Mouse (Mus musculus): Measurements from ENCODE around the gene Rab1a. TPM values are rescaled to one million over a fixed set of nuclear protein-coding genes. Genes with fewer than 3 reads are reported as not detected.

Gene Rab1a
- polyA plus RNA-seq, 1 experiment from 2014 or later = 244 TPM

DNA sequence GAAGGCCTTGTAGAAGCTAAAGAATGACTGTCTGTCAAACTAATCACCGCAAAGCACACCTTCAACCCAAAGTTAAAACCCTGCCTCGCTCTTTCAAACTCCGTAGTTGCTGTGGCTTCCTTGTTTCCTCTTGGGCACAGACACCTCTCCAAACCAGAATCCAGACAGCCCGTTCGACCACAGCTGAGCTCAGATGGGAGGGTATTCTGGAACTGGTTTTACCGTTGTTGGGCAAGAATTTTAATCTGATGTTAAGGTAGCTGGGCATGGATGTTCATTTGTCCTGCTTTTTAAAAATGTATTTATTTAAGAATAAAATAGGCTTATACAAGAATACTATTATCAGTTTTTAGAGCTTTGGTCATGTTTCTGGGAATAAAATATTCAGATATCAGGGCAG lies 14.0 kb upstream of the Rab1a start:
- Histone ChIP-seq H3K9ac (ENCODE audit: low read depth, low read length) (no peak overlapping the region), H3K4me1 (ENCODE audit: control insufficient read depth, insufficient read depth, low read length) (no peaks in the 10 kb centered on the region), H3K27ac (ENCODE audit: low read depth, low read length) (no peak overlapping the region), H3K36me3 (ENCODE audit: control insufficient read depth, insufficient read depth, low read length) (no peaks in the 10 kb centered on the region), H3K27me3 (ENCODE audit: control insufficient read depth, insufficient read depth, low read length) (no peaks in the 10 kb centered on the region), H3K4me3 (ENCODE audit: low read length) (no peak overlapping the region), H3K9me3 (ENCODE audit: control insufficient read depth, low read length) (peaks cover 3% of the 10 kb centered on the region; the same call in 1 of the 2 replicates), H3K4me2 (replicated peaks; ENCODE audit: low read depth, low read length) (no peak overlapping the region)
- WGBS = 74% methylated on average over 6 of the region's 6 CpGs
- ATAC-seq (ENCODE audit: low FRiP score, low TSS enrichment) = no peak

DNA sequence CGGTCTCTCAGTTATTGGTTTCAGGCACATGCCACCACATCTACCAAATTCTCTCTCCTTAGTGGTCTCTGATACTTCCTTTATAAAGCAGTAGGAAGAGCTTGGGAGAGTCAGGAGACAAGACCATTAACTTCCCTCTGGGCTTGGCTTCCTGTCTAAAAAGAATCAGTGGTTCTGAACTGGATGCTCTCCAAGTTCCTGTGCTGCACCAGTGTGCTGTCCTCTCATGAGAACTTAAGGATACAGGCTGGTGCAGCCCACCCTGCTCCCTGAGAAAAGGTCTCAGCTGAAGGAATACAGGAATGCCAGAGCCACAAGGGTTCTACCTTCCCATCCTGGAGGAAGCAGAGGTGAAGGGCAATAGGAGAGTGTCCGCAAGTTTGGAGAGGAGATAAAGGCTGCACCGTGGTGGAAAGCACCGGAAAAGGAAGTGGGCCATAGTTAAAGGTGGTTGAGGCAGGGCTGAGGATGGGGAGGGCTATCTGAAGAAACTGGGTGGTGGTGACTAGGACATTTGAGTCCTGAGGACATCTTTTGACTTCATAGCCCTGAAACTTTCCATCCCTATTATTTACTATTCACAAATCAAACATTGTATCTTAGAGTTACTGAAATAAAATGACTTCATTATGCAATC lies 8.0 kb upstream of the Rab1a start:
- WGBS = 90% methylated on average over 4 of the region's 4 CpGs

DNA sequence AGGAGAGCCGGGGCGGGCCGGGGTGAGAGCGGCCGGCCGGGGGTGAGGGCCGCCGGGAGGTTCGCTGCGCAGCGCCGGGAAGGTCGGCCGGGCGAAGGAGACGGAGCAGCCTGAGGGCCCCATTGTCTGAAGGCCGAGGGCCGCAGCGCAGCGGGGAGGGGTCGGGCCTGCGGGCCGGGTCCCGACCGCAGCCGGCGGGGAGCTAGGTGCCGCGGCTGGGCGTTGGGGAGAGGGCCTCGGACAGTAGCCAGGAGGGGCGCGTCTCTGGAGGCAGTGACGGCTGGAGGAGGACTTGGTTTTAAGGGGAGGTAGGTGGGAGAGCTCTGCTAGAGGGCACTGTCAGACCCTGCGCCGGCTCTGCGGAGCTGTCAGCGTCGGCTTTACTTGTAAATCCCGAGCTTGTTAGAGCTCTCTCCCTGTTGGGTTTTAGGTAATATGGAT lies 449 bp downstream of the Rab1a start:
- H3K9me3 ChIP-seq (ENCODE audit: control insufficient read depth, low read length) = no peaks in the 10 kb centered on the region
- peak overlapping the region; percentile 98 for H3K27ac ChIP-seq (ENCODE audit: low read depth, low read length)
- H3K36me3 ChIP-seq (ENCODE audit: control insufficient read depth, insufficient read depth, low read length) = no peaks in the 10 kb centered on the region
- under 1% methylated on average over 40 of the region's 40 CpGs for WGBS
- H3K4me2 ChIP-seq (replicated peaks; ENCODE audit: low read depth, low read length) = peak overlapping the region; percentile 85
- peaks cover 19% of the 10 kb centered on the region; the same call in 1 of the 2 replicates for H3K4me1 ChIP-seq (ENCODE audit: control insufficient read depth, insufficient read depth, low read length)
- no peaks in the 10 kb centered on the region for H3K27me3 ChIP-seq (ENCODE audit: control insufficient read depth, insufficient read depth, low read length)
- peak overlapping the region; percentile 99 for H3K4me3 ChIP-seq (ENCODE audit: low read length)
- peak; percentile 13; the same call in 1 of the 2 replicates for ATAC-seq (ENCODE audit: low FRiP score, low TSS enrichment)
- peak overlapping the region; percentile 99 for H3K9ac ChIP-seq (ENCODE audit: low read depth, low read length)

More for the DNA sequence above, 8.0 kb upstream of the Rab1a start:
- Histone ChIP-seq H3K27me3 (ENCODE audit: control insufficient read depth, insufficient read depth, low read length) (no peaks in the 10 kb centered on the region), H3K4me2 (replicated peaks; ENCODE audit: low read depth, low read length) (no peak overlapping the region), H3K36me3 (ENCODE audit: control insufficient read depth, insufficient read depth, low read length) (no peaks in the 10 kb centered on the region), H3K4me1 (ENCODE audit: control insufficient read depth, insufficient read depth, low read length) (no peaks in the 10 kb centered on the region), H3K9ac (ENCODE audit: low read depth, low read length) (no peak overlapping the region), H3K4me3 (ENCODE audit: low read length) (no peak overlapping the region), H3K27ac (ENCODE audit: low read depth, low read length) (no peak overlapping the region), H3K9me3 (ENCODE audit: control insufficient read depth, low read length) (no peaks in the 10 kb centered on the region)
- ATAC-seq (ENCODE audit: low FRiP score, low TSS enrichment) = no peak

DNA sequence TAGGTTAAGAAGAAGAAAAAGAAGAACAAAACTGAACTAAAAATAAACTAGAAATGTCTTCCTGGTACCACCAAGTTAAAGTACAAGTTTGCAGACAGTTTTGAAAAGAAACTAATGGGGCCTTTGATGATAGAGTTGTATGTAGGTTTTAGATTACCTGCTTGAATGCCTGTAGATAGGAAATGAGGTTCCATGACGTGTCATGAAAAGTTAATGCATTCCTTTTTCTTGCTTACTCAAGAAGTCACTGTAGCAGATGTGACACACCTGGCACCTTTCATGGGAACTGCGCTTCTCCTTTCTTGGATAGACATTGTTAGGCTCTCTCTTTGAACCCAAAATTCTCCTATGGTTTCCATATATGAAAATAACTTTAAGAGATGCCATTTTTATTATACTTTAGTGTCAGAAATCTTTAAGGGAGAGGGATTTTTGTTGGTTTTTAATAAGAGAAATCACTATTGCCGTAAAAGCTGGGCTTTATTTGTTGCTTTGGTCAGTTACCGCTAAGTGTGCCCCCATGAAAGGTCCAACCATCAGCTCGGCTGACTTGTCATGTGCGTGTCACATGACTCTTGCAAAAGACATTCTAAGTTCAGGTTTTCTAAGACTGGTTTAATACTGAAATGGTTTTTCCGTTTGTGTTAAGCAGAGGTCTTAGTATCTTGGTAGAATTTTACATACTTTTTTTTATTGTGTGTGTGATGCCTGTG lies 1.2 kb downstream of the Rab1a start:
- peak overlapping the region; percentile 99 for H3K4me3 ChIP-seq (ENCODE audit: low read length)
- H3K36me3 ChIP-seq (ENCODE audit: control insufficient read depth, insufficient read depth, low read length) = no peaks in the 10 kb centered on the region
- H3K4me2 ChIP-seq (replicated peaks; ENCODE audit: low read depth, low read length) = peak overlapping the region; percentile 85
- peaks cover 19% of the 10 kb centered on the region; the same call in 1 of the 2 replicates for H3K4me1 ChIP-seq (ENCODE audit: control insufficient read depth, insufficient read depth, low read length)
- ATAC-seq (ENCODE audit: low FRiP score, low TSS enrichment) = no peak
- H3K27me3 ChIP-seq (ENCODE audit: control insufficient read depth, insufficient read depth, low read length) = no peaks in the 10 kb centered on the region
- H3K9me3 ChIP-seq (ENCODE audit: control insufficient read depth, low read length) = no peaks in the 10 kb centered on the region
- WGBS = 42% methylated on average over 7 of the region's 7 CpGs
- peak overlapping the region; percentile 99 for H3K9ac ChIP-seq (ENCODE audit: low read depth, low read length)
- no peak overlapping the region; the same call in 1 of the 2 replicates for H3K27ac ChIP-seq (ENCODE audit: low read depth, low read length)

DNA sequence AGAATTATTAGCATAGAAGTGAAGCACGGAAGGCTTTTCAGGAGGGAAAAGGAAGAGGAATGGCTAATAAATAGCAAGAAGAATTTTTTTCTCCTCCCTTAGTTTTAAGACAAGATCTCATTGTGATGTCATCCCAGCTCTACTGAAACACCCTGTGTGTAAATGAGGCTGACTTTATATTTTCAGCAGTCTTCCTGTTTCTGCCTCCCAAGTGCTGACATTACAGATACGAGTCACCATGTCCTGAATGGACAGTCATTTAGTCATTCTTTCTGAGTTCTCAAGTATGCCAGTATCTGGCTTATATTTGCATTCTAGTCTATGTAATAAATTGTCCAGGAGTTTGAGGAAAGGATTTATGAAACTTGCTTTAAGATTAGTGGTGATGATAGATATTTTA lies 3.1 kb downstream of the Rab1a start:
- no peak overlapping the region for H3K9ac ChIP-seq (ENCODE audit: low read depth, low read length)
- no peak for ATAC-seq (ENCODE audit: low FRiP score, low TSS enrichment)
- H3K27ac ChIP-seq (ENCODE audit: low read depth, low read length) = no peak overlapping the region
- H3K9me3 ChIP-seq (ENCODE audit: control insufficient read depth, low read length) = no peaks in the 10 kb centered on the region
- H3K4me3 ChIP-seq (ENCODE audit: low read length) = no peak overlapping the region
- H3K4me1 ChIP-seq (ENCODE audit: control insufficient read depth, insufficient read depth, low read length) = peaks cover 19% of the 10 kb centered on the region; the same call in 1 of the 2 replicates
- WGBS = 73% methylated on average over 2 of the region's 2 CpGs
- H3K4me2 ChIP-seq (replicated peaks; ENCODE audit: low read depth, low read length) = no peak overlapping the region
- no peaks in the 10 kb centered on the region for H3K27me3 ChIP-seq (ENCODE audit: control insufficient read depth, insufficient read depth, low read length)
- no peaks in the 10 kb centered on the region; the same call in 1 of the 2 replicates for H3K36me3 ChIP-seq (ENCODE audit: control insufficient read depth, insufficient read depth, low read length)

DNA sequence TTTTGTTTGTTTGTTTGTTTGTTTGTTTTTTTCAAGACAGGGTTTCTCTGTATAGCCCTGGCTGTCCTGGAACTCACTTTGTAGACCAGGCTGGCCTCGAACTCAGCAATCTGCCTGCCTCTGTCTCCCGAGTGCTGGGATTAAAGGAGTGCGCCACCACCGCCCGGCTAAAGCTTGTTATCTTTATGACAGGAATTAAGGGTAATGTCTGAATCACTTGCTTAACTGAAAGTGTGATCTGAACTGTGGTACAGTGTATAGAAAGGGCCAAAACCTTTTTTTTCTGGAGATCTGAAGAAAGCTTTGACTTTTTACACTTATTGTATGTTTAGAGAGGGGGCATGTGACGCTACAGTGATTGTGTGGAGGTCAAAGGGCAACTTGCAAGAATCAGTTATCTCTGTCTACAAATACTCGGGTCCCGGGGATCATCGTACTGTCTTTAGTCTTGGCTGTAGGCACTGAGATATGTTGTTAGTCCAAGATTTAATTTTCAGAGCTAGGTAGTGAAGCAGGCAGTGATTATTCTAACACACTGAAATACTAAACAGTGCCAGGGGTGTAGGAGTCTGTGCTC lies 3.7 kb downstream of the Rab1a start:
- H3K27me3 ChIP-seq (ENCODE audit: control insufficient read depth, insufficient read depth, low read length) = no peaks in the 10 kb centered on the region
- H3K9ac ChIP-seq (ENCODE audit: low read depth, low read length) = no peak overlapping the region
- H3K27ac ChIP-seq (ENCODE audit: low read depth, low read length) = no peak overlapping the region
- no peaks in the 10 kb centered on the region for H3K9me3 ChIP-seq (ENCODE audit: control insufficient read depth, low read length)
- no peak overlapping the region for H3K4me2 ChIP-seq (replicated peaks; ENCODE audit: low read depth, low read length)
- 65% methylated on average over 9 of the region's 9 CpGs for WGBS
- no peak overlapping the region for H3K4me3 ChIP-seq (ENCODE audit: low read length)
- peaks cover 19% of the 10 kb centered on the region; the same call in 1 of the 2 replicates for H3K4me1 ChIP-seq (ENCODE audit: control insufficient read depth, insufficient read depth, low read length)
- no peaks in the 10 kb centered on the region; the same call in 1 of the 2 replicates for H3K36me3 ChIP-seq (ENCODE audit: control insufficient read depth, insufficient read depth, low read length)
- ATAC-seq (ENCODE audit: low FRiP score, low TSS enrichment) = no peak

DNA sequence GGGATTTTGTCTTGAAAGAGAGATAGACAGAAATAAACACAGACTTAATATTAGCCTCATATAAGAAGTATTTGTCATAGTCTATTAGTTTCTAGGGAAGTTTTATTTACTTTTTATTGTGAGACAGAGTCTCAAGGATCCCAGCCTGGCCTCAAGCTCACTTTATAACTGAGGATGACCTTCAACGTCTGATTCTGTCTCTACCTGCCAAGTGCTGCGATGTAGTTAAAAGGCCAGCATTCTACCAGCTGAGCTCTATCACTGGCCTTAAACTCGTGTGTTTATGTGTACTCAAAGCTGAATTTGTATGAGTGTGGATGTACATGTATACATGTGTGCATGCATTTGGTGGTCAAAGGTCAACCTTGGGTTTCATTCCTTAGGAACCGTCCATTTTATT lies 4.3 kb downstream of the Rab1a start:
- Histone ChIP-seq H3K27me3 (ENCODE audit: control insufficient read depth, insufficient read depth, low read length) (no peaks in the 10 kb centered on the region), H3K9me3 (ENCODE audit: control insufficient read depth, low read length) (no peaks in the 10 kb centered on the region), H3K9ac (ENCODE audit: low read depth, low read length) (no peak overlapping the region), H3K27ac (ENCODE audit: low read depth, low read length) (no peak overlapping the region), H3K4me2 (replicated peaks; ENCODE audit: low read depth, low read length) (no peak overlapping the region), H3K4me3 (ENCODE audit: low read length) (no peak overlapping the region), H3K36me3 (ENCODE audit: control insufficient read depth, insufficient read depth, low read length) (no peaks in the 10 kb centered on the region; the same call in 1 of the 2 replicates), H3K4me1 (ENCODE audit: control insufficient read depth, insufficient read depth, low read length) (peaks cover 19% of the 10 kb centered on the region; the same call in 1 of the 2 replicates)
- WGBS = 82% methylated on average over 4 of the region's 4 CpGs
- no peak for ATAC-seq (ENCODE audit: low FRiP score, low TSS enrichment)

DNA sequence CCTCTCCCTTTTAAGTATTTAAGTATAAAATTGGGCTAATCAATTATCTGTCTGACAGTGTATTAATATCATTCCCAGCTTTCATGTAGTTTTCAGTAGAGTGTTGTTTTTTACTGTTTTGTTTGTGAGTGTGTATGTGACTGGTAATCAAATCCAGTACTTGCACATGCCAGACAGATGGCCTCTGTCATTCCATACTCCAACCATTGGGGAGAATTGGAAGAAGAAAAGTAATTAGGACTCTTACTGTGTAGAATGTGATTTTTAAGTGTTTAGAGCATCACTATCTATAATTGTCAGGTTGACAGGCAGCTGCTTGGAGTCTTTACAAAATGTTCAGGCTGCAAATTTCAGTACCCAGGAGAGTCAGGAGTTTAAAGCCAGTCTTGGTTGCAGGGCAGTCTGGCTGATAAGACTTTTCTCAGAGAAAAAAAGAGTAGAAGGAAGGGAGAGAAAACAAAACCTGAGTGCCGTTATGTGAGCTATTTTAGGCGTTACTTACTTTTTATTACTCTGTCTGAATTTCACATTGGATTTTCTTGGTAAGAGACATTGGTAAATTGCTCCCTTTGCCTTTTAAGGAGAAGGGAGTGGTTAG lies 5.5 kb downstream of the Rab1a start:
- WGBS = 30% methylated on average over 2 of the region's 2 CpGs
- Histone ChIP-seq H3K4me3 (ENCODE audit: low read length) (no peak overlapping the region), H3K4me2 (replicated peaks; ENCODE audit: low read depth, low read length) (no peak overlapping the region), H3K4me1 (ENCODE audit: control insufficient read depth, insufficient read depth, low read length) (peaks cover 23% of the 10 kb centered on the region; the same call in 1 of the 2 replicates), H3K27ac (ENCODE audit: low read depth, low read length) (no peak overlapping the region), H3K36me3 (ENCODE audit: control insufficient read depth, insufficient read depth, low read length) (no peaks in the 10 kb centered on the region; the same call in 1 of the 2 replicates), H3K9ac (ENCODE audit: low read depth, low read length) (no peak overlapping the region), H3K27me3 (ENCODE audit: control insufficient read depth, insufficient read depth, low read length) (no peaks in the 10 kb centered on the region), H3K9me3 (ENCODE audit: control insufficient read depth, low read length) (no peaks in the 10 kb centered on the region)
- no peak for ATAC-seq (ENCODE audit: low FRiP score, low TSS enrichment)
